Mouse (Mus musculus) liver, adult 10 weeks (tissue): ENCODE data around the gene Tmem128. TPM values are rescaled to one million over a fixed set of nuclear protein-coding genes. Genes with fewer than 3 reads are reported as not detected.

ENCODE experiments used
- polyA plus RNA-seq: library from polyadenylated mRNA; stranded (reverse); fragments of 350-450 nt; fragmentation: Illumina TruSeq; extraction: RNeasy Lipid Tissue Mini Kit (QIAGEN cat#74804); gene quantifications from one replicate; pipeline ENCODE4 v1.2.3, GENCODE M21; 2014; ENCODE audit warnings: low read depth, low replicate concordance

Tmem128 gene
- 25.9 TPM for polyA plus RNA-seq

DNA sequence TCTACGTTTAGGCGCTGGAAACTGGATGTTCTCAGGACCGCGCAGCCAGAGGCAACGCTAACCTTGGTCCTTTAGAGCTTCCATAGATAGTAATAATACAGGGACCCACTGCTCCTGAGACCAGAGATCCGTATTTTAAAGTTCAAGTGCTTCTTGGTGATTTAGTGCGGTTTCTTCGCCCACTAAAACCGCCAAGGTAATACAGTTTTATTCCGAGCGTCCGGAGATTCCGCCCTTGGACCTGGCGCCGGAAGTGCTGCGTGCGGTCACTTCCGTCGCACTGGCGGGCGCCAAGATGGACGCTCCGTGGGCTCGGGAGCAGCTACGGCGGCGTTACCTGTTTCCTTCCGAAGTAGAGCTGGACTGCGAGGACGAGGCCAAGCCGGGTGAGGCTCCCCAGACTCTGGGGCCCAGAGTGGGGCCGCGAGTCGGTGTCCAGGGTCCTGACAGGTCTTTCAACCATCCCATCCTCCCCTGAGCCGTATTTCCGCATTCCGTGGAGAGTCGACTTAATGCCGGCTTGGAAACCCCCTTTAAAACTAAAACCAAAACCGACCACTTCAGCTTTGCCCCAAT, at the start of gene Tmem128:
TSS of gene Tmem128 (plus strand) at position 79 of the 576 bp plus-strand sequence.

DNA sequence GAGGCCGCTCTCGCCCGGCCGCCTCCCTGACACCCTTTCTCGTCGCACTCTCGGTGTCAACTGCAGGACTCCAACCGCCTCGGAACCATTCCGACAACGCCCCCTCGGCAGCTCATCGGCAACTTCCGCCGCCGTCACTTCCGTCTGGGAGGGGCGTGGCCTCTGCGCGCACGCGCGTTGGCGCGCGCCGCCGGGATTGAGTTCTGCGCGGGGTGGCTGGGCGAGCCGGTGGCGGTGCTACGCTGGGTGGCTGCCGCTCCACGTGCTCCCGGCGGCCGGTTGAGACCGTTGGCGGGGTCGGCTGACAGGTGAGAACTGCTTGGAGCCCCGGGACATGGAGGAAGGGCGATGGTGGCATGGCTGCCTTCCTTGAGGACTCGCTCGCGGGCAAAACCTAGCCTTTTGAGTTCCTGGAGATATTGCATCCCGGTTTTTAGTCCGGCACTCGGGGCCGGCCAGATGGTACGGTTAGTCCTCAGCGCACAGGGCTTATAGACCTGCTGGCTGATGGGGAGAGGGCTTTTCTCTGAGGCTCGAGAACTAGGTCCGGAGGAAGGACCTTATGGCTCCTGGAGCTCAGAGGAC, 39.6 kb upstream of the Tmem128 start, which contains the start of the genes Zbtb49 and Lyar:
TSS of gene Zbtb49 (minus strand) at position 130 of the 585 bp plus-strand sequence.
TSS of gene Lyar (plus strand) at position 143 of the 585 bp plus-strand sequence.

DNA sequence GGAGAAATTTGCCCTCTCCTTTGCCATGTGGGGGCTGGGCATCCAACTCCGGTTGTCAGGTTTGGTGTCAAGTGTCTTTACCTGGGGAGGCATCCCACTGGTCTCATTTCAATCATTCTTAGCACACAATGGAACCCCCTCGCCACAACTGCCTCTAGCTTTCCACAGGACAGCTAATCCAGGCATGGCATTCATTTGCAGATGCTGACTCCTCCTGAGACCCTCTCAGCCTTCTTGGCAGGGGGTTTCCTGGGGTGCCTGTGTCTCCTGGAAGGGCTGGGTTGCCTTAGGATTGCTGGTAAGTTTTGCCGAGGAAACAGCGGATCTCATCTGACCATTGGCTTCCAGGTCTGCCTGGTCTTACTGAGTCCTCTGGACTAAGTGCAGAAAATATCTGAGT, 15.8 kb downstream of the Tmem128 start, which contains the start of gene Otop1:
TSS of gene Otop1 (plus strand) at position 202 of the 400 bp plus-strand sequence.

Other genes starting within 250 kb of the Tmem128 start
- 27.2 TPM for gene Stx18, start 221.4 kb upstream of the Tmem128 start, polyA plus RNA-seq
- 0.50 TPM for gene Nsg1, start 100.3 kb upstream of the Tmem128 start, polyA plus RNA-seq
- gene Zbtb49, start 39.7 kb upstream of the Tmem128 start, polyA plus RNA-seq = 0.82 TPM
- gene Lyar, start 39.7 kb upstream of the Tmem128 start, polyA plus RNA-seq = 13.5 TPM
- gene Otop1, start 15.8 kb downstream of the Tmem128 start, polyA plus RNA-seq = not detected
- gene Drd5, start 59.2 kb downstream of the Tmem128 start, polyA plus RNA-seq = not detected
- gene Slc2a9, start 243.0 kb downstream of the Tmem128 start, polyA plus RNA-seq = 20.4 TPM